Mouse (Mus musculus) midbrain, embryonic 14.5 days (tissue): ENCODE measurements around the gene Igfbp3. TPM values are rescaled to one million over a fixed set of nuclear protein-coding genes. Genes with fewer than 3 reads are reported as not detected.

ENCODE experiments used
- ATAC-seq: fragments of 200-750 bp; cut with Nextera tagmentation; 2 replicates; pipeline ENCODE4 v1.8.0; 2017; ENCODE audit warnings: moderate number of reproducible peaks, moderate library complexity; ENCODE audit not compliant: low FRiP score, low TSS enrichment
- DNase-seq: peaks from one replicate; pipeline ENCODE4 v3.0.0-alpha.2; 2015
- H3K27ac ChIP-seq: fragments of 300-500 bp; sonication (generic); replicated peaks from 2 replicates; pipeline ENCODE4 v1.5.1; 2014; ENCODE audit warnings: mild to moderate bottlenecking, low read depth, low read length, moderate library complexity
- H3K27me3 ChIP-seq: fragments of 300-500 bp; sonication (generic); 2 replicates; pipeline ENCODE4 v1.6.1; 2014; ENCODE audit warnings: low read length, control low read depth, mixed read lengths; ENCODE audit not compliant: control insufficient read depth, insufficient read depth
- H3K36me3 ChIP-seq: fragments of 300-500 bp; sonication (generic); 2 replicates; pipeline ENCODE4 v1.6.1; 2014; ENCODE audit warnings: low read length, control low read depth; ENCODE audit not compliant: control insufficient read depth, insufficient read depth
- H3K4me1 ChIP-seq: fragments of 300-500 bp; sonication (generic); 2 replicates; pipeline ENCODE4 v1.6.1; 2014; ENCODE audit warnings: mild to moderate bottlenecking, antibody characterized with exemption, low read length, control low read depth; ENCODE audit not compliant: control insufficient read depth, insufficient read depth
- H3K4me2 ChIP-seq: fragments of 300-500 bp; sonication (generic); 2 replicates; pipeline ENCODE4 v1.6.1; 2014; ENCODE audit warnings: mild to moderate bottlenecking, low read length, moderate library complexity
- H3K4me3 ChIP-seq: fragments of 300-500 bp; sonication (generic); replicated peaks from 2 replicates; pipeline ENCODE4 v1.5.1; 2014; ENCODE audit warnings: low read depth, low read length
- H3K9ac ChIP-seq: fragments of 300-500 bp; sonication (generic); replicated peaks from 2 replicates; pipeline ENCODE4 v1.6.1; 2014; ENCODE audit warnings: mild to moderate bottlenecking, low read length, moderate library complexity
- H3K9me3 ChIP-seq: fragments of 300-500 bp; sonication (generic); 2 replicates; pipeline ENCODE4 v1.6.1; 2016; ENCODE audit warnings: low read length, control low read depth, mixed read lengths; ENCODE audit not compliant: control insufficient read depth
- WGBS: fragments of 180-500 bp; shearing (Covaris S2); extraction: QIAGEN DNeasy Blood & Tissue Kit; methylation state at CpG from one replicate; pipeline ENCODE4 v1.1.7; 2014; 5-methylcytosine and 5-hydroxymethylcytosine counted together
- polyA plus RNA-seq: library from polyadenylated mRNA; unstranded; fragments of >200 nt; fragmentation: Nextera tagmentation; extraction: Ambion mirVana; gene quantifications from 2 replicates; pipeline ENCODE4 v1.2.1, GENCODE M21; 2014

Gene Igfbp3
- polyA plus RNA-seq, 1 experiment from 2014 or later = 13.3 TPM

DNA sequence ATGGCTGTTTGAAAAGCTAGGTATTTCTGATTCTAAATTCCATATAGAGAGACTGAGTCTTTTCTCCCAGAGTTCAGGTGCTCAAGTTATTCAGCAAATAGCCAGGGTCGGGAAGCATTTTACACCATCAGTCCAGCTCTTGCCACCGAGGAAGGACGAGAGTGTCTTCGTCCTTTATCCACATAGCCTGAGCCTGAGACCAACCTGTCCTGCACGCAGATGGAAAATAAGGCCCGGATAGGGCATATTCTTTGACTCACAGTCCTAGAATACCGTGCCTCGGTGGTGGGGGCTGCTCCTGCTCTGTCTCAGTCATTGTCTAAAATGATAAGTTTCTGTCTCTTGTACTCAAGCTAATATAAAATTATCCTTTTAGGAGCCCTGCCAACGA lies 13.3 kb downstream of the Igfbp3 start:
- Histone ChIP-seq H3K27me3 (no peaks in the 10 kb centered on the region), H3K9me3 (no peaks in the 10 kb centered on the region), H3K9ac (no peak overlapping the region), H3K36me3 (no peaks in the 10 kb centered on the region), H3K27ac (no peak overlapping the region), H3K4me3 (no peak overlapping the region), H3K4me1 (peaks cover 7% of the 10 kb centered on the region; the same call in 1 of the 2 replicates), H3K4me2 (no peak overlapping the region)
- ATAC-seq (no peak), DNase-seq (no peak)
- WGBS = 84% methylated on average over 9 of the region's 9 CpGs

GRCm38 (mm10) chr11:7199736-7200392 lies 13.9 kb downstream of the Igfbp3 start:
- H3K9ac ChIP-seq = no peak overlapping the region
- 60% methylated on average over 14 of the region's 14 CpGs for WGBS
- no peak overlapping the region for H3K27ac ChIP-seq
- DNase-seq (peak; percentile 86), ATAC-seq (no peak; the same call in 1 of the 2 replicates)
- H3K4me3 ChIP-seq = no peak overlapping the region
- H3K4me2 ChIP-seq = no peak overlapping the region
- H3K27me3 ChIP-seq = no peaks in the 10 kb centered on the region
- no peaks in the 10 kb centered on the region for H3K36me3 ChIP-seq
- H3K4me1 ChIP-seq = peaks cover 7% of the 10 kb centered on the region; the same call in 1 of the 2 replicates
- H3K9me3 ChIP-seq = no peaks in the 10 kb centered on the region

DNA sequence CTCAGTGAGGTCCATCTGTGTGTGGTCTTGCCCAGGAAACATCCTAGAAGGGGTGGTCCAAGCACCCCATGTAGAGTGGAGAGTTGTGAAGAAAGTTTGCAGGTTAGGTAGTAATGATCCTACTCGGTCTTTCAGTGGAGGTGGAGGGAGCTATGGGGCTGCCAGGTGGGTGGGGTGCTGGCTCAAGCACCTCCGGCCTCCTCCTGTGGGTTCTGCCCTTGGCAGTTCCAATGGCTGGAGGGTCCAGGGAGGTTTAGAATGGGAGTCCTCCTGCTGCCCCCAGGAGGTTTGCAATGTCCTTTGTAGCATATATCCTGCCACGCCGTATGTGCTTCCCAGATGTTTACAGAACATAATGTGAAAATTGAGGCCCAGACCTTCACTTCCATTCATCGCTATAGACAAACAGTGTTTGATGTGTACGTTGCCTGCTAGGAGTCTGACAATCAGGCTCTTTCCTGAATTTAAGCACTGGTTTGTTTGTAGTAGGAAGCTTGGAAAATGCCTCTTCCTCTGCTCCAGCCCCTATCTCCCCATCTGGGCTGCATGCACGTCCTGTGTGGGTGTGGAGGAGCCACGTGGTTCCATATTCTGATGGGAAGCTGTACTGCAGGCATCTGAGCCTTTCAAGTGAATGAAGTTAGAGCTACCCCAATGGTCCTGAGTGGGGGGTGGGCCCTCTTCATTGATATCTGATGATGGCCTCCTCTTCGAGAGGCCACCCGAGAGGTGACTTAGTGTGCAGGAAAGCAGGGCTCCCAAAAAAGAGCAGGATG lies 15.1 kb downstream of the Igfbp3 start:
- H3K27ac ChIP-seq = no peak overlapping the region
- WGBS = 91% methylated on average over 10 of the region's 10 CpGs
- no peaks in the 10 kb centered on the region for H3K27me3 ChIP-seq
- no peaks in the 10 kb centered on the region for H3K36me3 ChIP-seq
- H3K4me1 ChIP-seq = peaks cover 7% of the 10 kb centered on the region; the same call in 1 of the 2 replicates
- no peak overlapping the region for H3K9ac ChIP-seq
- ATAC-seq (no peak), DNase-seq (no peak)
- H3K4me2 ChIP-seq = no peak overlapping the region
- no peak overlapping the region for H3K4me3 ChIP-seq
- H3K9me3 ChIP-seq = no peaks in the 10 kb centered on the region

- no peak overlapping the region for H3K9ac ChIP-seq
- no peaks in the 10 kb centered on the region for H3K36me3 ChIP-seq
- 88% methylated on average over 19 of the region's 19 CpGs for WGBS
- DNase-seq = no peak
- no peaks in the 10 kb centered on the region for H3K9me3 ChIP-seq
- H3K27me3 ChIP-seq = no peaks in the 10 kb centered on the region
- no peak overlapping the region for H3K4me3 ChIP-seq
- no peak for ATAC-seq
- no peak overlapping the region for H3K4me2 ChIP-seq
- peaks cover 7% of the 10 kb centered on the region; the same call in 1 of the 2 replicates for H3K4me1 ChIP-seq
- H3K27ac ChIP-seq = no peak overlapping the region
These were observed 15.7 kb downstream of the Igfbp3 start for GRCm38 (mm10) chr11:7198006-7198405.

DNA sequence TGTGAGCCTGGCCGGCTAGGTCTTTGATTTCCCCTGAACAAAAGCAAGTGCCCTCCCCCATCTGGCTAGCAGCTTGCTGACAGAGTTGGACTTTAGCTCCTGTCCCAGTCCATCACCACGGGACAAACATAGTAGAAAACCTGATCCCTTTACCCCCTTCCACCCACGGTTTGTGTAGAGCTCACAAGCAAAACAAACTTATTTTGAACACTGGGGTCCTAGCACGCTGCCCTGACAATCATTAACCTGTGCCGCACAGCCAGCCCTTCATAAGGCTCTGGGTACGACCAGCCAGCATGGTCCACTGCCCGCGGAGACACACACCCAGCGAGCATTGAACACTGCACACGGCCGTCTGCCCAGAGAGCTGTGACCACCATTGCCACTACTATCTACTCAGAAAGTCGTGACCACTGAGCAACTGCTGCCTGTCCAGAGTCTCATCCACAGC lies 16.2 kb downstream of the Igfbp3 start, which contains the start of gene Igfbp1:
TSS of gene Igfbp1 (plus strand) at position 292 of the 451 bp plus-strand sequence.
- Histone ChIP-seq H3K27ac (no peak within 1 kb of the TSS), H3K4me3 (no peak within 1 kb of the TSS), H3K9ac (no peak within 1 kb of the TSS), H3K36me3 (no peaks in the 10 kb centered on the region), H3K4me1 (peaks cover 7% of the 10 kb centered on the region; the same call in 1 of the 2 replicates), H3K9me3 (no peaks in the 10 kb centered on the region), H3K27me3 (no peaks in the 10 kb centered on the region), H3K4me2 (no peak within 1 kb of the TSS)
- 8% methylated on average over 12 of the region's 12 CpGs for WGBS
- ATAC-seq (no peak), DNase-seq (no peak)

DNA sequence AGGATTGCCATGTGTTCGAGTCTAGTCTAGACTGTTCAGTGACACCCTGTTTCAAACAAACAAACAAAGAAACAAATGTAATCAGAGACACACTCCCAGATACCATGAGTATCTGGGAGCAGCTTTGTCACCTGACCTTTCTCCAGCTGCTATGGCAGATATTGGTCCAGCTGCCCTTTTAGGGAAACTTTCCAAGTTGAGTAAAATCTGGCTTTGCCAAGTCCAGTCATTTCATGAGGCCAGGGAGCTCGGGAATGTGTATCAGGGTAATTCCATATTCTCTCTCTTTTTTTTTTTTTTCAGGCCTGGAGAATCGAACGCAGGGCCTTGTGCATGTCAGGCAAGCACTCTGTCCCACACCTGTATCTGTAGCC lies 18.4 kb downstream of the Igfbp3 start:
- Histone ChIP-seq H3K27ac (no peak overlapping the region), H3K4me3 (no peak overlapping the region), H3K4me1 (peaks cover 7% of the 10 kb centered on the region; the same call in 1 of the 2 replicates), H3K4me2 (no peak overlapping the region), H3K36me3 (no peaks in the 10 kb centered on the region), H3K27me3 (no peaks in the 10 kb centered on the region), H3K9ac (no peak overlapping the region), H3K9me3 (no peaks in the 10 kb centered on the region)
- WGBS = 90% methylated on average over 4 of the region's 4 CpGs
- ATAC-seq (no peak), DNase-seq (no peak)

DNA sequence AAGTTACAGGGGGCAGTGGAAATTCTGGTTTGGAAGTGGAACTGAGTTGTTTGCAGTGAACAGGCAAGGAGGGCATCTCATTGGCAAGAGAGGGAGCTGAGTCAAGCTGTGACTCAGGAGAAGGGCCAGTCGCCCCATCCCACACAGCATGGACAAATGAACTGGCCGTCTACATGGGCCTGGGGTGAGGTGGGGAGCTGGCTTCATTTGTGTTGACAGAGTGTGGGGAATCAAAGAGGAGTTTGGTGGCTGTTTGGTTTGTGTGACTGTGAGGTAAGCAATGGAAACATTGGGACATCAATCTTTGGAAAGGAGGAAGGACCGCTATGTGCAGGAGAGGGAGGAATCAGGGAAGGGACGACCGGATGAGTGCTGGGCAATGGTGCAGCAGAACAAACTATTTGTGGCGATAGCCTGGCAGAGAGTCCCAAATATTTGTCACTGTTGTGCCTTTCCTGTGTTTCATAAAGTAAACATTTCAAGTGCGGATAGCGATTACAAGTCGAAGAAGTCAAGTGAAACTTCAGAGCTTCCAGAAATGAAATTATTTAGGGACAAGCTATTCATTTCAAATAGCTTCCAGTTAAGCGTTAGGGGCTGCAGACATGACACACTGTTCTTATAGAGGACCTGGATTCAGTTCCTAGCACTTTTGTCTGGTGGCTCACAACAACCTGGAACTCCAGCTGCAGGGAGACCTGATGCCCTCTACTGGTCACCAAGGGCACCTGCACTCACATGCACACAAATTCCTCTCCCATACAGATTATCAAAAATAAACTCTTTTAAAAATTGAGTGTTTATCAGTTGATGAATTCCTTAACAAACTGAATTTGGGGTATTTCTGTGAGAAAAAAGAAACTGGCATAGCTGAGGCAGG lies 19.1 kb downstream of the Igfbp3 start:
- no peaks in the 10 kb centered on the region for H3K36me3 ChIP-seq
- no peaks in the 10 kb centered on the region for H3K27me3 ChIP-seq
- H3K4me1 ChIP-seq = peaks cover 7% of the 10 kb centered on the region; the same call in 1 of the 2 replicates
- WGBS = 97% methylated on average over 10 of the region's 10 CpGs
- H3K9ac ChIP-seq = no peak overlapping the region
- H3K4me3 ChIP-seq = no peak overlapping the region
- no peak overlapping the region for H3K4me2 ChIP-seq
- no peaks in the 10 kb centered on the region for H3K9me3 ChIP-seq
- no peak for DNase-seq
- H3K27ac ChIP-seq = no peak overlapping the region
- no peak for ATAC-seq

DNA sequence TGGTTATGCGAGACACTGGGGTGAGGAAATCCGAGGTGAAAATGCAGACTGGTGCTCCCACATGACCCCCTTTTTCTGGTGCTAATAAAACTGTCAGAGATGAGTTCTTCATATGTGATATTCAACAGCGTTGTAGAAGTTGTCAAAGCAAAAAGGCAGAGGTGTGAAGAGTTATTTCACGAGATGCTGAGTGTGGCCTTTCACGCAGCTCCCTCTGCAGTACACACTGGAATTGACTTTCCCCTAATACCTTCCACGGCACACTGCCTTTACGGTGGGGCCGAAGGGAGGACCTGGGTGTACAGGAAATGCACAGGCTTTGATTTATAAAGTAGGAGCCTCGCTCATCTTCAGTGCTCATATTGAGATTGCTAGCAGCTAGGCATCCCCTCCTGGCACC lies 20.6 kb downstream of the Igfbp3 start:
- WGBS = 80% methylated on average over 9 of the region's 9 CpGs
- no peaks in the 10 kb centered on the region for H3K36me3 ChIP-seq
- no peaks in the 10 kb centered on the region for H3K9me3 ChIP-seq
- DNase-seq = no peak
- H3K4me2 ChIP-seq = no peak overlapping the region
- H3K27me3 ChIP-seq = no peaks in the 10 kb centered on the region
- H3K27ac ChIP-seq = no peak overlapping the region
- H3K9ac ChIP-seq = no peak overlapping the region
- ATAC-seq = no peak
- H3K4me3 ChIP-seq = no peak overlapping the region
- H3K4me1 ChIP-seq = peaks cover 7% of the 10 kb centered on the region; the same call in 1 of the 2 replicates
